Mouse (Mus musculus): Measurements from ENCODE around the gene Arhgdig. TPM values are rescaled to one million over a fixed set of nuclear protein-coding genes. Genes with fewer than 3 reads are reported as not detected.

The Arhgdig gene
- polyA plus RNA-seq (2016; fragmentation: Nextera tagmentation; extraction: Ambion mirVana) = 10.5 and 10.6 TPM in 2 replicates

DNA sequence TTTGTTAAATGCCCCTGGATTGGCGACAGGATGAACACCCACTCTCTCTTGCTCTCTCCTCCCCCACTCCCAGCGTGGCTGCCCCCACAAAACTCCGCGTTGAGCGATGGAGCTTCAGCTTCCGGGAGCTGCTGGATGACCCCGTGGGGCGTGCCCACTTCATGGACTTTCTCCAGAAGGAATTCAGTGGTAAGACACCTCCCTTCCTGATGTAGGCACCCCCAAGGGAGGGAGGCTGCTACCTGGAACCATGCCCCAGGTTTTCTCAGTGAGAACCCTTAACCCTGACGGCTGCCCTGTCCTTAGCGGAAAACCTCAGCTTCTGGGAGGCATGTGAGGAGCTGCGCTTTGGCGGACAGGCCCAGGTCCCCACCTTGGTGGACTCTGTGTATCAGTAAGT lies at the start of gene Arhgdig:
Gene Arhgdig, minus strand, starts transcription at position 101 of the 400 bp plus-strand sequence.
- Histone ChIP-seq H3K4me1 (peaks cover 9% of the 10 kb centered on the region), H3K36me3 (replicated peaks) (no peaks in the 10 kb centered on the region), H3K4me2 (no peak within 1 kb of the TSS), H3K4me3 (replicated peaks) (no peak within 1 kb of the TSS), H3K27ac (no peak within 1 kb of the TSS), H3K9ac (no peak within 1 kb of the TSS), H3K9me3 (no peaks in the 10 kb centered on the region), H3K27me3 (peaks cover 33% of the 10 kb centered on the region)
- ATAC-seq (ENCODE audit: low FRiP score) = no peak
- 88% methylated on average over 12 of the region's 12 CpGs for WGBS

DNA sequence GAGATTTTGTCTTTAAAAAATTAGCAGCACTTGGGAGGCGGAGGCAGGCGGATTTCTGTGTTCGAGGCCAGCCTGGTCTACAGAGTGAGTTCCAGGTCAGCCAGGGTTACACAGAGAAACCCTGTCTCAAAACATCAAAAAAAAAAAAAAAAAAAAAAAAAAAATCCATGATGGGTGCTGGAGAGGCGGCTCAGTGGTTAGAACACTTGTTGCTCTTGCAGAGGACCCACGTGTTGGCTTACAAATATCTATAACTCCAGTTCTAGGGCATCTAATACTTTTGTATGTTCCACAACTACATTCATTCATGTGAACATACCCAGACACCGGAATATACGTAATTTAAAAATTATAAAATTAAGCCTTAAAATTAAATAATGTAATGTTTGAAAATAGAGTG lies 47.7 kb upstream of the Arhgdig start:
- H3K27ac ChIP-seq = no peak overlapping the region
- ATAC-seq (ENCODE audit: low FRiP score) = no peak
- no peaks in the 10 kb centered on the region for H3K9me3 ChIP-seq
- peaks cover 43% of the 10 kb centered on the region for H3K36me3 ChIP-seq (replicated peaks)
- H3K9ac ChIP-seq = no peak overlapping the region
- no peak overlapping the region for H3K4me3 ChIP-seq (replicated peaks)
- no peak overlapping the region for H3K4me2 ChIP-seq
- 98% methylated on average over 7 of the region's 7 CpGs for WGBS
- no peaks in the 10 kb centered on the region for H3K27me3 ChIP-seq
- peaks cover 10% of the 10 kb centered on the region for H3K4me1 ChIP-seq

- no peaks in the 10 kb centered on the region for H3K27me3 ChIP-seq
- under 1% methylated on average over 24 of the region's 24 CpGs for WGBS
- peak overlapping the region; percentile 98 for H3K27ac ChIP-seq
- H3K4me1 ChIP-seq = peaks cover 10% of the 10 kb centered on the region
- peaks cover 26% of the 10 kb centered on the region for H3K36me3 ChIP-seq (replicated peaks)
- no peaks in the 10 kb centered on the region for H3K9me3 ChIP-seq
- H3K9ac ChIP-seq = peak overlapping the region; percentile 95
- H3K4me2 ChIP-seq = peak overlapping the region; percentile 77
- ATAC-seq (ENCODE audit: low FRiP score) = 0 out of 2 replicates have a peak, but pooled peaks have one; percentile 30
- H3K4me3 ChIP-seq (replicated peaks) = peak overlapping the region; percentile 97
These were observed 45.8 kb upstream of the Arhgdig start for GRCm38 (mm10) chr17:26253399-26253798.

GRCm38 (mm10) chr17:26252539-26253251 lies 45.1 kb upstream of the Arhgdig start, which contains the start of gene Luc7l:
Gene Luc7l (plus strand): TSS chr17:26252896.
- peak; percentile 95 for ATAC-seq (ENCODE audit: low FRiP score)
- peaks cover 19% of the 10 kb centered on the region for H3K36me3 ChIP-seq (replicated peaks)
- under 1% methylated on average over 43 of the region's 43 CpGs for WGBS

DNA sequence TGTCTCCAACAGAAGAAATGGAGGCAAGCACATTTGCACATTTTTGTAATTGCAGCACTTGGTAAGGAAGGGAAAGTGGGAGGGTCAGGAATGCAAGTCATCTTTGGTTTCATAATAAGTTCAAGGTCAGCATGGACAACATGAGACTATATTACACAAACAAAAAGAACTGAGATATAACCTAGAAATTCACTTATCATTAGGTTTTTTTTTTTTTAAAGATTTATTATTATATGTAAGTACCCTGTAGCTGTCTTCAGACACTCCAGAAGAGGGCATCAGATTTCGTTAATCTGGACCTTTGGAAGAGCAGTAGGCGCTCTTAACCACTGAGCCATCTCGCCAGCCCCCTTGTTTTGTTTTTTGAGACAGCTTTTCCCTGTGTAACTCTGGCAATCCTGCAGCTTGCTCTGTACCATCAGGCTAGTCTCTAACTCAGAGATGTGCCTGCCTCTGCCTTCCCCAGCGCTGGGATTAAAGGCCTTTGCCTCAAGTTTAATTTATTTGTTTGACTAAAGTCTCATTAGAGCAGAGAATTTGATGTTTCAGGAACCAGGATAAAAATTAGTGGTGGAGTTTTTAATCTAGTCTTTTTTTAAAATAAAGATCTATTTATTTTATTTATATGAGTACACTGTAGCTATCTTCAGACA lies 44.4 kb upstream of the Arhgdig start:
- H3K36me3 ChIP-seq (replicated peaks) = peaks cover 12% of the 10 kb centered on the region
- no peak overlapping the region for H3K9ac ChIP-seq
- 60% methylated on average over 4 of the region's 4 CpGs for WGBS
- peaks cover 10% of the 10 kb centered on the region for H3K4me1 ChIP-seq
- H3K27ac ChIP-seq = peak overlapping the region; percentile 98
- no peaks in the 10 kb centered on the region for H3K9me3 ChIP-seq
- H3K27me3 ChIP-seq = no peaks in the 10 kb centered on the region
- peak overlapping the region; percentile 77 for H3K4me2 ChIP-seq
- no peak for ATAC-seq (ENCODE audit: low FRiP score)
- H3K4me3 ChIP-seq (replicated peaks) = peak overlapping the region; percentile 97

More at GRCm38 (mm10) chr17:26252539-26253251, 45.1 kb upstream of the Arhgdig start, which contains the start of gene Luc7l:
- H3K4me1 ChIP-seq = peaks cover 10% of the 10 kb centered on the region
- no peaks in the 10 kb centered on the region for H3K9me3 ChIP-seq
- H3K27me3 ChIP-seq = no peaks in the 10 kb centered on the region
- peak within 1 kb of the TSS; percentile 97 for H3K4me3 ChIP-seq (replicated peaks)
- peak within 1 kb of the TSS; percentile 95 for H3K9ac ChIP-seq
- H3K27ac ChIP-seq = peak within 1 kb of the TSS; percentile 98
- peak within 1 kb of the TSS; percentile 77 for H3K4me2 ChIP-seq

GRCm38 (mm10) chr17:26244101-26244841 lies 36.7 kb upstream of the Arhgdig start, which contains the start of gene Fam234a:
Gene Fam234a (minus strand): TSS chr17:26244242.
- no peaks in the 10 kb centered on the region for H3K27me3 ChIP-seq
- peaks cover 15% of the 10 kb centered on the region for H3K4me1 ChIP-seq
- no peaks in the 10 kb centered on the region for H3K9me3 ChIP-seq
- H3K36me3 ChIP-seq (replicated peaks) = no peaks in the 10 kb centered on the region
- H3K4me2 ChIP-seq = peak within 1 kb of the TSS; percentile 79
- ATAC-seq (ENCODE audit: low FRiP score) = peak; percentile 97
- H3K9ac ChIP-seq = peak within 1 kb of the TSS; percentile 74
- peak within 1 kb of the TSS; percentile 65 for H3K27ac ChIP-seq
- peak within 1 kb of the TSS; percentile 63 for H3K4me3 ChIP-seq (replicated peaks)
- WGBS = 8% methylated on average over 33 of the region's 33 CpGs

DNA sequence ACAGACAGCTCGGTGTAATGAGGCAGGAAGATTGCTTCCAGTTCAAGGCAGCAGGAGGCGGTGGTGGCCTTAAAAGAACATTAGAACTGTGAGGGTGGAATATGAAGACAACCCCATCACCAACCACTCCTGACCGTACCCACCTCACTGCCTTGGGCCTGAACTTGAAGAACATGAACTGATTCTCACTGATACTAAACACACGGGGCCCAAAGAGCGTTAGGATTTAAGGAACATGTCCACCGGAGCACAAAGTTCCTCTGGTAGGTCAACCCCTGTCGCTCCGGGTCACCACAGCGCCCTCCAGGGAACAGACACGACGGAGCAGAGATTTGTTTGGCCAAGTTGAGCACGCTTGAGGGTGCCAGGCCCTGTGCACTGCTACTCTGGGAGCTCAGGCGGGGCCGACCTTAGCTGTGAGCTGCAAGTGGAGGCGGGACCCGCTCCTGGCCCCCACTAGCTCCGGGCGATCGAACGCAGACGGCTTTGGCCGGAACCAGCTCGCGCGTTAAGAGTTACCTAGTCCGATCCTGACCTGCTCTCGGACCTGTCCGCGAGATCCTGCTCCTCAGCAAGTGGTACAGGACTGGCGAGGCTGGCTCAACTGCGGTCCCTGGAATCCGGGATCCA lies 36.0 kb upstream of the Arhgdig start:
- under 1% methylated on average over 32 of the region's 32 CpGs for WGBS
- Histone ChIP-seq H3K27ac (peak overlapping the region; percentile 65), H3K36me3 (replicated peaks) (no peaks in the 10 kb centered on the region), H3K9ac (peak overlapping the region; percentile 74), H3K9me3 (no peaks in the 10 kb centered on the region), H3K4me1 (peaks cover 15% of the 10 kb centered on the region), H3K4me3 (replicated peaks) (peak overlapping the region; percentile 63), H3K4me2 (peak overlapping the region; percentile 79), H3K27me3 (no peaks in the 10 kb centered on the region)
- ATAC-seq (ENCODE audit: low FRiP score) = 0 out of 2 replicates have a peak, but pooled peaks have one; percentile 1

DNA sequence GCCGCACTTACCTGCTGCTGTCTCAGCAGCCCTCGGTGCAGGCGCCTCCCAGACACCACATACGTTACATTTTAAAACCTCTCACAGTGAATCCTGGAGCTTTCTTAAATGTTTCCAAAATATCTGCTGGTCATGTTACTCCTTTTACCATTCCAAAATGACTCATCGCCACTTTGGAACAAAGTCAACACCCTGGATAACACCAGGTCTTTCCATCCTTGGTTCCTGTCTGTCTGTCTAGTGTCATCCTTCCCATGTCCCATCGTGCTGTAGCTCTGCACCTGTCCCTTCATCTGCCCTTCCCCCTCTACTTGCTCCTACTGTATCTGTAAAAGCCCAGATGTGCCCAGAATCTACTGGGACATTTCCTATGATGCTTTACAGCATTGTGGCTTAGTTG lies 33.4 kb upstream of the Arhgdig start:
- Histone ChIP-seq H3K36me3 (replicated peaks) (no peaks in the 10 kb centered on the region), H3K27me3 (no peaks in the 10 kb centered on the region), H3K4me3 (replicated peaks) (no peak overlapping the region), H3K4me2 (no peak overlapping the region), H3K9ac (no peak overlapping the region), H3K9me3 (no peaks in the 10 kb centered on the region), H3K27ac (no peak overlapping the region), H3K4me1 (peaks cover 17% of the 10 kb centered on the region)
- ATAC-seq (ENCODE audit: low FRiP score) = no peak
- 88% methylated on average over 6 of the region's 6 CpGs for WGBS

DNA sequence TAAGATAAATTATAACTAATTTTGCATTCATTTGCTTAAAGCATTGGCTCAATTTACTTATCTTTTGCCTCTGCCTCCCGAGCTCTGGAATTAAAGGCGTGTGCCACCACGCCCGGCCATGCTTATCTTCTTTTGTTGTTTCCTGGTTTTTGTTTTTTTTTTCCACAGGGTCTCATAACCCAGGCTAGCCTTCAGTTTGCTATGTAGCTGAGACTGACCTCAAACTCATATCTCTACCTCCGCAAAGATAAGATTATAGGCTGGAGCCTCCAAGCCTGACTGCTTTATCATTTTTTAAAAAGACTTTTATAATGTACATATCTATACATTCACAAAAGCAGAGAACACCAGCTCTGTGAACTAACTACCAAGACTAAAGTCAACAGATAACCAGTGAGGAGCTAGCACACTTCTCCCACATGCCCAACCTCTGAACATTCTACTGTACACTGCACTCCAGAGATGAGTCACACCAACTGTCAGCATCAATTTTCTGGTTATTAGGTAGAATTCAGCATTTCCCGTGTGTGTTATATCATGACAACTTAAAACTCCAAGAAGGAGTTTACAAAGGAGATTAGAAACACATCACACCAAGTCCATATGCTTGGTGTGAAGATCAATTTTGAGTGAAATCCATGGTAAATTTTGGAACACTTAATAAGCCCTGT lies 32.7 kb upstream of the Arhgdig start:
- no peaks in the 10 kb centered on the region for H3K9me3 ChIP-seq
- no peak overlapping the region for H3K9ac ChIP-seq
- no peaks in the 10 kb centered on the region for H3K27me3 ChIP-seq
- H3K4me3 ChIP-seq (replicated peaks) = no peak overlapping the region
- H3K4me1 ChIP-seq = peaks cover 25% of the 10 kb centered on the region
- 87% methylated on average over 6 of the region's 6 CpGs for WGBS
- ATAC-seq (ENCODE audit: low FRiP score) = no peak
- no peak overlapping the region for H3K4me2 ChIP-seq
- no peak overlapping the region for H3K27ac ChIP-seq
- no peaks in the 10 kb centered on the region for H3K36me3 ChIP-seq (replicated peaks)

DNA sequence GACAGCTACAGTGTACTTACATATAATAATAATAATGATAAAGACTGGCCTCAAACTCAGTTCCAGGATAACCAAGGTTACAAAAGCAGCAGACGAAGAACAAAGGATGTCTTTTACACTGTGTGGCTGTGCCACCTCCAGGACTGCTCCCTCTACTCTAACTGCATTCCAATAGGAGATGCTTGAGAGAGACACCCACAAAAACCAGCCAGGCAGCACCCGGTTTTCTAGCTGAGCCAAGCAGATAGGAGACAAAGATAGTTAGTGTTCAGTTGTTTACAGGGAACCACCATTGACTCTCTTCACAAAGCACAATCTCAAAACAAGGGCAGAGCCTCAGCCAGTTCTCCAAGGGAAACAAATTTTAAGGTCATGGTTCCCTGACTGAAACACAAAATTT lies 32.0 kb upstream of the Arhgdig start:
- Histone ChIP-seq H3K36me3 (replicated peaks) (no peaks in the 10 kb centered on the region), H3K9me3 (no peaks in the 10 kb centered on the region), H3K4me3 (replicated peaks) (no peak overlapping the region), H3K4me2 (no peak overlapping the region), H3K9ac (no peak overlapping the region), H3K27ac (no peak overlapping the region), H3K4me1 (peaks cover 28% of the 10 kb centered on the region), H3K27me3 (no peaks in the 10 kb centered on the region)
- ATAC-seq (ENCODE audit: low FRiP score) = no peak
- 78% methylated on average over 2 of the region's 2 CpGs for WGBS

- 87% methylated on average over 10 of the region's 10 CpGs for WGBS
- Histone ChIP-seq H3K9ac (no peak overlapping the region), H3K9me3 (no peaks in the 10 kb centered on the region), H3K4me3 (replicated peaks) (no peak overlapping the region), H3K27ac (no peak overlapping the region), H3K4me2 (no peak overlapping the region), H3K4me1 (peaks cover 15% of the 10 kb centered on the region), H3K27me3 (no peaks in the 10 kb centered on the region), H3K36me3 (replicated peaks) (no peaks in the 10 kb centered on the region)
- no peak for ATAC-seq (ENCODE audit: low FRiP score)
These were observed 30.1 kb upstream of the Arhgdig start for GRCm38 (mm10) chr17:26237667-26238066.
